Mouse (Mus musculus): ENCODE data around the gene Ccnd2. TPM values are rescaled to one million over a fixed set of nuclear protein-coding genes. Genes with fewer than 3 reads are reported as not detected.
A peak's percentile ranks its signal among the peaks of the same experiment; 100 is the strongest.

Ccnd2 gene
- total RNA-seq, 2 experiments from 2014 or later = 190 to 200 TPM

DNA sequence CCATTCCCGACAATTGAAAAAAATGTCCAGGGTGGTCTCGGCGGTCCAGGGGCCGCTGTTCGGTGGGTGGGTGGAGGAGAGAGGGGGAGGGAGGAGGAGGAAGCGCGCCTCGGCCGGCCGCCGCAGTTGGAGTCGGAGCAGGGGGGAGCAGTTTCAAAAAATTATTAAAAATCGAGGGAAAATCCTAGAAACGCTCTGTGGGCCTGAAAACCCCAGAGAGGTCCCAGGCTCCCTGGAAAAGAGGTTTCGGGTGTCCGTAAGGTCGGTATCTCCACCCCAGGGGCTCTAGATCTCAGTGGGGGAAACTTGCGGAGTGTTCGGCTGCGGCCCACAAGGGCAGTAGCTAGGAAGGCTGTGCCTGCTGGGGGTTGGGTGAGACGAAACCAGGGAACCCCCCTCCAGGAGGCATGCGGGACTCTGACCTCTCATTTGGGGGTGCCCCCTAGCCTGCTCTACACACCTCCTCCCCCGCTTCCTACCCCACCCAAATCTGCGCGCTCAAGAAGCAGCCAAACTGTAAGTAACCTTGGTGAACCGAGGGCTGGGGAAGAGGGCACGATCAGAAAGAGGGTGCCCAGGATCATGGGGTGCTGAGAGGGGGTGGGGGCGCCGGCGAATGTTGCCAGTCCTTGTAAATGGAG, 2.6 kb downstream of the Ccnd2 start:
- peak; percentile 32 to 42 for DNase-seq (ENCODE audit: low spot score in 2 of 2)

DNA sequence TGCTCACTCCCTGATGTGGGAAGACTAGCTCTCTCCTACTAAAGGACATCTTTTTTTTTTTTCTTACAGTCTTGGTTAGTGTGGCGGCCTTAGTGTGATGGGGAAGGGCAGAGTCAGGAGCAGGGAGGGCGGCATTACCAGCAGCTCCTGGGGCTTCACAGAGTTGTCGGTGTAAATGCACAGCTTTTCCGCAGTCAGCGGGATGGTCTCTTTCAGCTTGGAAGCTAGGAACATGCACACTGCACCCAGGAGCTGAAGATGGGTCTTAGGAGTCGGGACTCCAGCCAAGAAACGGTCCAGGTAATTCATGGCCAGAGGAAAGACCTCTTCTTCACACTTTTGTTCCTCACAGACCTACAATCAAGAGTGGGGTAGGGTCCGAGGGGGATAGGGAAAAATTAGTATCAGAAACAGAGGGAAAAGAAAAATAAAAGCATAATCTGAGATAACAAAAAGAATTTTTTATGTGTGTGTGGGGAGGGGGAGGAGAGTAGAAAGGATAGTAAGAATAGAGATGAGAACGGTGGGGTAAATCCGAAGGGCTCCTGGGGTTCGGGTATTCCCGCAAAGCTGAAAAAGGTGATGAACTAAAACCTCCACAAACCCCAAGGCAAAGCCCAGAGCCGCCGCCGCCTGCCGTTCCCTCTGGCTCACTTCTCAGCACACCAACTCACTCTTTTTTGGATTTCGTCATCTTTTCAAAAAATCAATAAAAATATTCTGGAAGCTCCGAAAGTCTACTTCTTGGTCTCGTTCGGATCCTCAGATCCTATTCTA, 3.3 kb downstream of the Ccnd2 start:
- DNase-seq (ENCODE audit: low spot score in 2 of 2) = peak in 1 of 2 experiments; percentile 39

DNA sequence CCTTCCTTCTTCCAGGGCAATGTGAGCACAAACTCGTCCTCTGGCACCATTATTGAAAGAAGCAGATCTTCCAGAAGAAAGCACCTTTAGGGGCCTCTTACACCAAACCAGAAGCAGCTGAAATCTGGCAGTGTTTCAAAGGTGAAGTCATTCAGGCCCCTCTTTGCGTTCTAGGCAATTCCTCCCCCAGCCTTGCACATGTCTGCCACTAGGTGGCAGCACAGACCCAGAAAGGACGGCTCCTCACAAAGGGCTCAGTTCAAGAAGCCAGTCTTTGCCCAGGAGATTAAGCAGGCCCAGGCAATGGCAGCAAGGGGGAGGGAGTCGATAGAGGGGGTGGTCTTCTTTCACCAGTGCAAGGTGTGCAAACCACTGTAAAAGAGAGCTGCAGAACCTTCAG, 4.3 kb downstream of the Ccnd2 start:
- DNase-seq (ENCODE audit: low spot score in 2 of 2) = peak; percentile 89 to 91

DNA sequence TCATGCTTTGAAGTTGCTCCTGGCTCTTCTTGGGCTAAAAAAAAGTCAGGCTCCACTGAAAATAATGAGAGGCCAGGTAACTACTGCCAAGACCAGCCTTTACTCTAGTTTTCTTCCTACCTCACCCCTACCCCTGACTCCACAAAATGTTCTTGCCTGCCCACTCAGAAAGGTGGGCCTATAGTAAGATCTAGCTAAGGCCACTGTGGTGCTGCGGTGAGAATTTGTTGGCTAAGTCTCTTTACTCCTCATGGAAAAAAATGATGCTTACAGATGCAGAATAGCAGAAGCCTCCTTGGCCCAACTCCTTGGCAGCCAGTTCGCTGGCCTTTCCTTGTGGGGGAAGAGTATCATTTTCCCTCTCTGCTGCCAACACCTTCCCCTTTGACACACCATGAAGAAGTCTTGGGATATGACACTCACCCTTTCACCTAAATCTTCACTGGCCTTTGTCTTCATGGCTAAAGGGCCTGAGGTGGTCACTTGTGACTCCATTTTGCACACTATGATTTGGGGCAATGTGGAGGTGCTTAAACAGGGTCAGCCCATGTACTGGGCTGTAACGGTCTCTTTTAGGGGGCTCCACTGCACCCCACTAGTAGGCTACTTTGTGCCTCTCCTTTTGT, 5.6 kb downstream of the Ccnd2 start:
- no peak for DNase-seq (ENCODE audit: low spot score in 2 of 2)

DNA sequence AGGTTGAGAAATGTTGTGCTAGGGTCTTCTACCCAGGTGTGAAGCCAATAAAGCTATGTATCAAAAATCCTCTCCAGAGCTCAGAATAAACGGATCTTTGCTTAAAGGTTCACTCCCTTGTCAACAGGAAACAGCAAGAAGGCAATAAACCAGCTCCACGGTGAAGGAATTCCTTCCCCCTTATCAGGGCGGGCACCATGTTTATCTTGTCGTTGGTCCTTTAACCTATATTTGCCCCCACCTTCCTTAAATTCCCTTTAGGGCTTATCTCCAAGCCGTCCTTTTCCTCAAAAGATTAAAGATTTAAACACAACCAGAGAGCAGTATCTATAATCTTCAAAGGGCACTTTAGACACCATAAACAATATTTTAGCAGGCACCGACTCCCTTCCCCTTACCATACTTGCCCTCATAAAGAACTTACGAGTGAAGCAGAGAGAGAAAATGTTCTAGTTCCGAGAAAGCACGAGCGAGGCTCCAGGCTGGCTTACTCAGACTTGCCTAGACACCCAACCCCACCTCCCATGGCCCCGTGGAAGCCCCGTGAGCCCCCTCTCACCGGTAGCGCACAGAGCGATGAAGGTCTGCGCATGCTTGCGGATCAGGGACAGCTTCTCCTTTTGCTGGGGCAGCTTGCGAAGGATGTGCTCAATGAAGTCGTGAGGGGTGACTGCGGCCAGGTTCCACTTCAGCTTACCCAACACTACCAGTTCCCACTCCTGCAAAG, 6.4 kb downstream of the Ccnd2 start:
- no peak for DNase-seq (ENCODE audit: low spot score in 2 of 2)

DNA sequence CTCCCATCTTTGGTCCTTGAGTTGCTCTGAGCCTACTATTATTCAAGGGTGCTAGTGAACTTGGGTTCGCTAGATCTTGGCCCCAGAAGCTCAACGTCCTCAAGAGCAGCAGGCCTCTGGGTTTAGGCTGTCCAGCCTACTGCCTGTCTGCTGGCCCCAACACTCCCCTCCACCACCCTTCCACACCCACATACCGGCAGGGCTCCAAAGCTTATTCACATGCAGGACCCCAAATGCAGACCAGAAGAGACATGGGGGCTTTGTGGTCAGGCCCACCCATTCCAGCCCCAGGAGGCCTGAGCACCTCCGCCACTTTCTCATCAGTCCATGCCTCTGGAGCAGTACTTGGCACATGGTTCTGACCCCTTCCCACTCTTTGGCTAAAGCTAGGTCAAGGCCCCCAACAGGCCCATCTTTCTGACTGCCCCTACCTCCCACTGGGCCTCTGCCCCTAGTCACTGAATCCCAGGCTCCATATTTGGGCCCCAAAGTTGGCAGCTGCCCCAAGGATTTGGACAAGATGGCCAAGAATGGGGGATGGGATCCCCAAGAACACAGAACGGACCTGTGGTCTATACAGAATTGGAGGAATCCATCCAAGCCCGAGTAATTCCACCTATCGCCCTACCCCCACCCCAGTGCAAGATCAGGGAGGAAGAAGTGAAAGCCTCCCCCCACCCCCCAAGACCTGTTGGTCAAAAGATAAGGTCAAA, 8.3 kb downstream of the Ccnd2 start:
- DNase-seq (ENCODE audit: low spot score in 2 of 2) = no peak

DNA sequence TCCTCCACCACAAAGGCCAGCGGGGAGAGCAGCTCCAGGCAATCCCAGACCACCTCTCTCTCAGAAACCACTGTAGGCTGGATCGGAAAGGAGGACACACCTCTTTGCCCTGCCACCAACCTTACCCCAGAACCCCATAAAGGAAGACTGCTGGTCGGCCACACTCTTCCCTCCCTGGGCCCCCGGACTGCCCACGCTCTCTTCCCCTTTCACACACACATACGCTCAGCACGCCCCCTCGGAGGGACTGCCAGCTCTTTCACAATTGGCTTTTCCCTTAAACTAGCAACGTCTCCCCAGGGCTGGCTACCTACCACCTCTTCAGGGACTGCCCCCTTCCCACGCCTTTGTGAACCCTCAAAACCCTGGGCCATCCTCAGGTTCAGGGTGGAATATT, 8.9 kb downstream of the Ccnd2 start:
- no peak for DNase-seq (ENCODE audit: low spot score in 2 of 2)

DNA sequence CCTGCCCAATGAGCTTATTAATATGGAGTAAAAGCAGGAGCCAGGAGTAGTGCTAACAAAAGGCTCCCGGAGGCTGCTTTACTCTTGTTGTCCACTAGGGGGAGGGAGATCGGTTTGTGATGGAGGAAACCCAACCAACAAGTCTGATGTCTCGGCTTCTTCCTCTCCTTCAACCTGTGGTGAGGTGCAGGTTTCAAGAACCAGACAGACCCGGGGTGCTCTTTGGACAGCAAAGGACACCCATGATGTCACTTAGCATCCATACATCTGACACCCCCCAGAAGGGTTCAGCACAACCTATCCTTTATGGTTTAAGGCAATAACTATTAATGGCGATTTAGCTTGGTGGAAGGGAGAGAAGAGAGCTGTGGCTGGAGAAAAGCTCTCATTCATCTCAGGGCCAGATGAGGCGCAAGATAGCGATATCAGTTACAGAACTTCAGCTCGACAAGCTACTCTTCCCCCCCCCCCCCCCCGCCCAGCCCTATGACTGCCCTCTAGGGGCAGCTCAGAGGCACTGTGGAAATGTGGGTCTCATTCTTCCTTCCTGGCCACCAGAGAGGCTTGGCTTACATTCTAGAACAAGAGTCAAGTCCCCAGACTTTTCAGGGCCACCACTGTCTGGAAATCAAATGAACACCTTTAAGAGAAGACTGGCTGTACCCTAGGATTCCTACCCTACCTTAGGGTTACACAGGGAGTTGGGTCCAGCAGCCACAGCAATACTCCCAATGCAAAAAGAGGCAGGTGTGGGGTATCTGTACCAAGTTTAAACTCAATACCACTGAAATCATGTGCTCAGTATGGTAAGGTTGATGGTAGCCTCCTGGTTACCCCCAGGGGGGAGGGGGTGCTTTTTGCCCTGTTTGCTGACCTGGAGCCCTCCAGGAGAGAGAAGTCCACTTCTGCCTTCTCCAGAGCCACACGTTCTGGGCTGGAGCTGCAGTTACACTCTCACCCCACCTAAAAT, 9.6 kb downstream of the Ccnd2 start:
- DNase-seq (ENCODE audit: low spot score in 2 of 2) = peak; percentile 69 to 73

DNA sequence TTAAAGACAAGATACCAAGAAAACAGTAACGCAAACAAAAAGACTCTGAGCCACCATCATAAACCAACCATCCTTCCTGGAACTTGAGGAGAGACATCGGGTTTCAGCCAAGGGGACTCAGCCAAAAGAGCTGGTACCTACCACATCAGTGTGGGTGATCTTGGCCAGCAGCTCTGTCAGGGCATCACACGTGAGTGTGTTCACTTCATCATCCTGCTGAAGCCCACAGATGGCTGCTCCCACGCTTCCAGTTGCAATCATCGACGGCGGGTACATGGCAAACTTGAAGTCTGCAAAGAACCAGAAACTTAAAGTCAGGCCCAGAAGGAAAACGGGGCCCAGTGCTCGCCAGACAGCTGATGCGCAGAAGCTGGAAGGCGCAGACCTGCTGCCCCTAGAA, 13.0 kb downstream of the Ccnd2 start:
- no peak for DNase-seq (ENCODE audit: low spot score in 2 of 2)

DNA sequence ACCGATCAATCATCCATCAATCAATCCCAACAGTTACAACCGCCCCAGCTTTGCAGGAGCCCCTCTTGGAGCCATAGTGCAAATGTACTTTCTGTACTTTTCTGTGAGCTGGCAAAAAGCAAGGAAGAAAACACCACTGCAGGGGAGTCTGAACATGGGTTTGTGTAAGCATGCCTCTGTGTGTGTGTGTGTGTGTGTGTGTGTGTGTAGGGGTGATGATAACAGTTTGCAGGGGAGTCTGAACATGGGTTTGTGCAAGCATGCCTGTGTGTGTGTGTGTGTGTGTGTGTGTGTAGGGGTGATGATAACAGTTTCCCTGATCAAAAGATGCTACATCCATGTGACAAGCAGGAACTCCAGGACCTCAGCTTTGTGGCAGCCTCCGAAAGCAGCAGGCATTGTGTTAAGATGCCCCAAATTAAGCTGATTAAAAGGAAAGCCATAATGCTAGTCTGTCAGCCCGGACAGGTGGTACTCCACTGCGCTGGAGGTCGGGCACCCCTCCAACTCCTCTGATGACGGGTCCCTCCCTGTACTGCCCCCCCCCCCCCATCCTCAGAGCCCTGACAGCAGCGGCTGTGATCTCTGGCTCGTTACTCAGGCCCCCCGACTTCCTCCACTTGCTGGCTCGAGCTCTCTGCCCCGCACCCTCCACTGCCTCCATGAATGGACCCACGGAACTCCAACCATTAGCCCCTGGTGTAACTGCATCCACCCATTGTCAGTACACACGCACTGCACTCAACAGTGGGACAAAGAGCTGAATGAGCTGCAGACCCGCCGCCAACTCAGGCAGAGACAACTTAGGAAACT, 18.4 kb downstream of the Ccnd2 start:
- DNase-seq (ENCODE audit: low spot score in 2 of 2) = peak; percentile 30 to 46

DNA sequence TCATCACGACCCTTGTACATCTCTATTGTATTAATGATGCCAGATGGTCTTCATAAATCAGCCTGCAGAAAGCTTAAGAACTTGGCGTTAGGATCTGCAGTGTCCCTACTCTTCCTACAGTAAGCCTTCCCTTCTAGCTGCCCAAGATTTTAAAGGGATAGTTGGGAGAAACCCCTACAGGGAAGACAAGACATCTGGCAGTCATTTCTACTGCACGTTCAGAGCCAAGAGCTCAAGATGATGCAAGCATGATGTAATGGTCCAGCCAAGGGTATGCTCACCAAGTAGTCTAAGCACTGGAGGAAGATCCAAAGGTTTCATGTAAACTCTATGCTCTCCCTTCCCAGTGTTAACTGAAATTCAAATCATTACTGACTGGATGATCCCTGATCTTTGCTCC, 19.3 kb downstream of the Ccnd2 start:
- DNase-seq (ENCODE audit: low spot score in 2 of 2) = no peak

DNA sequence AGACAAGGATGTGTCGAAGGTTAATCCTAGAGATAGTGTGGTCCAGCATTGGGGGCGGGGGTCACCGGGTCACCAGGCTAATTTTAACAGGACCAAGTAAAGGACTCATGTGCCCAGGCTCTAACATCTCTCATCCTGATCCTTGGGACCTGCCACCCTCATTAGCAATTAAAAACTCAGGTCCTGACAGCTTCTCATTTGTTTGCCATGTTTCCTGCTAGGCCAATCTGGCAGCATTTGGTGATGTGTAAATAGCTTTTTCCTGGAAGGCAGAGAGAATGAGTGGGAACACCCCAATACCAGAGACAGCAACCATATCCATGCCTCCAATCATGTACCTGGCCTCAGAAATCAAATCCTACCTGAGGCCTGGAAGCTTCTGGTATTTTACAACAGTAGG, 20.0 kb downstream of the Ccnd2 start:
- no peak for DNase-seq (ENCODE audit: low spot score in 2 of 2)

DNA sequence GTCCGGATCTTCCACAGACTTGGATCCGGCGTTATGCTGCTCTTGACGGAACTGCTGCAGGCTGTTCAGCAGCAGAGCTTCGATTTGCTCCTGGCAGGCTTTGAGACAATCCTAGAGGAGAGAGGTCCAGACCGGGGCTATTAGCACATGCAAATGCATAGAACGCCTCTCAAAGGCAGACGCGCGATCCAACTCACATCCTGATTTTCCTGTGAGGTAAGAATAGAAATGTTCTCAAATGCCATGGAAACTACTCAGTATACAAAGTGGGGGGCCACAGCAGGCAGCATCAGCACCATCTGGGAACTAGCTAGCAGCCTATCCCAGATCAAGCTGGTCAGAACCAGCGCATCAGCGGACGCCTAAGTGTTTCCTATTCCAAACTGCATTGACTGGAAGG, 21.6 kb downstream of the Ccnd2 start:
- peak in 1 of 2 experiments; percentile 30 for DNase-seq (ENCODE audit: low spot score in 2 of 2)

DNA sequence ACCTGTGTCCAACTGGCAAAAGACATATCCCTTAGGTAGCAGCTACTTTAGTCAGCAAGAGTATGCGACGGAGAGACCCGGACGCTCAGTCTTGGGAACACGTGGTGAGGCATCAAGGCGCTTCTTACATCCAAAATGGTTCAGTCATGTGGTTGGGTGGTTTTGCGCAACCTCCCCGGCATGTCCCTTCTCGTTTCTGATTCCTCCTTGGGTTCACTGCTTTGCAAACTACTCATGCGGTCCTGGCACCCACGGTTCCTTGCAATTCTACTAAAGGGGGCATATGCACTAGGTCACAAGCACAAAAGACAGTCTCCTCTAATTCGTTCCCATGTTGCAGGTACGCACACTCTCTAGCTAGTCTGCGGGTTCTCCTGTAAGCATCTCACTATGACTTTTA, 22.3 kb downstream of the Ccnd2 start:
- no peak for DNase-seq (ENCODE audit: low spot score in 2 of 2)

DNA sequence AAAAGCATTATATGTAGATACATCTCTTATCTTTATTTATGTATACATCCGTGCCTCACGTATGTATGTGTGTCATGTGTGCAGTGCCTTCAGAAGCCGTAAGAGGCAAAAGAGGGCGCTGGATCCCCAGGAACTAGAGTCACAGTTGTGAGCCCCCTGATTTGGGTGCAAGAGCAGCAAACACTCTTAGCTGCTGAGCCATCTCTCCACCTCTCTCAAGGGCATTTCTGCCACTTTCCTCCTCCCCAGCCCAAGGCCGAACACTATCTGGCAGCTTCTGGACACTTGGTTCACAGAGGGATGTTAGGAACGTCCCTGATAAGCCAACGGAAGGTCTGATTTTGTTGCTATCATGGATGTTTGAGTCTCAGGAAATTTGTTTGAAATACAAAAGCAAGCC, 28.5 kb downstream of the Ccnd2 start:
- DNase-seq (ENCODE audit: low spot score in 2 of 2) = no peak

DNA sequence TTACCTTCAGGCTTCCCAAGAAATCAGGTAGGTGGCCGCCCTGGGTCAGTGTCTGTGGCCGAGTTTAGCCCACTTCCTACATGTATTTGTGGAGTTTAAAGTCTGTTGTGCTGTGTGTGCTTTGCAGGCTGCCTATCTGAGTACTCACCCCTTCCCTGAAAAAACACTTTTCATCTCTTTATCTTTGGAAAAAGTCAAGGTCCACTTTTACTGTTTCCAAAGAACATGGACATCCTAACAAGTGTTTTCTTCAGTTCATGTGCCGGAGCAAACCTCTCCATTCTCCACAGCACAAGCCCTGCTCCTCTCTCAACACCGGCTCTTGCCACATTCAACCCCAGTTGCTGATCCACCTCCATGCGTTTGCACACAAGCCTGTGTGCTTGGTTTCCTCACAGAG, 29.0 kb downstream of the Ccnd2 start:
- DNase-seq (ENCODE audit: low spot score in 2 of 2) = no peak

DNA sequence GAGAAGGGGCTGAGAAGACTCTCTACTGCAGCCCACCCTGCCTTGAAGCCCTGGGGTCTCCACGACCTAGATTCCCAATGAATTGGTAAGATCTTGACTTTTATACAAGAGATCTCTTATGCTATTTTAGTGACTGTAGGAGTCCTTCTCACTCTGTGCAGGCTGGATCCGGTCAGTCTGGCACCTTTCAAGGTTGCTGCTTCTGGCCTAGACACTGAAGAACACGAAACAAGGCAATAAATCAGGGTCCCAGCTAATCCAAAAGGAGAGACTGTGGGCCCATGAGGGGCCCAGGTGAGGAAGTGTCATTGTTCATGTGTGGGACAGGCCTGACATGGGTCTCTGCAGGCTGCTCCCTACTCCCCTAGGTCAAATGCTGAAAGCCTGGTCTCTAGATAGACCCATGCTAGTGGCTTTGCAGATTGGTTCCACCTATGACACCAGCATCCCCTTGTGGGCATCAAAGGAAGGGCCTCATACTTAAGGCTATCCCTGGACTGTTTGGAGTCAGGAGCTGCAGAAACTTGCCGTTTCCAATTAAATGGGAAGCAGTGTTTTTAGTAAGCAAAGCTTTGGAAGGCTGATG, 29.7 kb downstream of the Ccnd2 start:
- DNase-seq (ENCODE audit: low spot score in 2 of 2) = no peak

DNA sequence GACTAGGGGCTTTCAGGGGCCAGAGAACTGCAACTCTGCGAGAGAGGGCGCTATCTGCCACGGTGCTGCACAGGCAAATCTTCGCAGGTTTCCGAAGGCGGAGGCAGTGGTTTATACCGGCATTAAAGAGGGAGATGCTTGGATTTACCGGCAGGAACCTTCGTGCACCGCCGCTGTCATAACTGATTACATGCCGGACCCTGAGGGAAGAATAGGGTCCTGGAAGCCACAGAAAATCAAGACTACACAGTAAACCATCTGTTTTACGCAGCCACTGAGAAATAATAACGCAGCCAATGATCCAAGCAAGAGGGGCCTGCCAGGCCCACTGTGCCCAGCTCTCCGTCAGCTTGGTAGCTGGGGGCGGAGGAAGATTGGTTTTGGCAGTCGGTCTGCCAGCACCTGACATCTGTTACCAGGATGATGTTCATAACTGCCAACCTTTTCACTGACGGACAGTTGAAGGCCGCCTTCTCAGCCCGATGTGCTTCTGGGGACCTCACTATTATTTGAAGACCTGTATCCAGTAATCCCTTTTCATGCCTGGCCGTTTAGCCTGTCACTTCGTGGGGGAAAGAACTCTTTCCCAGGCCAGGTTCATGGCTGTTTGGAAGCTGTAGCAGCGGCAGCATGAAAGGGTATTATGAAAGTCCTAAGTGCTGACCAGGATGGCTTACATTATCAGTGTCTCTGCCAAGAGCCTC, 37.1 kb downstream of the Ccnd2 start:
- peak; percentile 45 to 47 for DNase-seq (ENCODE audit: low spot score in 2 of 2)

Measured in layer of hippocampus, postnatal 10 days (tissue).